Mouse (Mus musculus) MEL (cell line): ENCODE results near the gene Olfr1023. TPM values are rescaled to one million over a fixed set of nuclear protein-coding genes. Genes with fewer than 3 reads are reported as not detected.

Experiments used
- DNase-seq: peaks from one replicate; pipeline ENCODE4 v3.0.0; 2011; ENCODE audit warnings: low read depth, low spot score
- H3K27ac ChIP-seq: 2 replicates; pipeline ENCODE4 v1.5.1; 2012; ENCODE audit warnings: low read depth, mild to moderate bottlenecking, control low read depth, low read length, moderate library complexity; ENCODE audit not compliant: control insufficient read depth
- H3K27me3 ChIP-seq, 2 experiments: fragments of 150-350 bp in 1 of 2; sonication (generic) in 1 of 2; 2 replicates each; pipeline ENCODE4 v1.6.1; 2012; ENCODE audit warnings: low read length in 2 of 2, mild to moderate bottlenecking in 2 of 2, improper control_type of control experiment in 1 of 2, moderate library complexity in 1 of 2; ENCODE audit not compliant: insufficient read depth in 2 of 2, control insufficient read depth in 1 of 2
- H3K36me3 ChIP-seq, 2 experiments: 2 replicates each; pipeline ENCODE4 v1.6.1; 2012 to 2014; ENCODE audit warnings: low read length in 2 of 2, improper control_type of control experiment in 1 of 2, inconsistent platforms in 1 of 2, mild to moderate bottlenecking in 1 of 2; ENCODE audit not compliant: insufficient read depth in 2 of 2, control insufficient read depth in 1 of 2
- H3K4me1 ChIP-seq, 2 experiments: fragments of 150-350 bp in 1 of 2; sonication (generic) in 1 of 2; 2 replicates each; pipeline ENCODE4 v1.6.1; 2012; ENCODE audit warnings: low read length in 2 of 2, improper control_type of control experiment in 1 of 2, mild to moderate bottlenecking in 1 of 2; ENCODE audit not compliant: insufficient read depth in 2 of 2, control insufficient read depth in 1 of 2
- H3K4me3 ChIP-seq, 2 experiments: fragments of 150-350 bp in 1 of 2; sonication (generic) in 1 of 2; 2 replicates each; pipeline ENCODE4 v1.5.1; 2012; ENCODE audit warnings: low read depth in 2 of 2, low read length in 2 of 2, mild to moderate bottlenecking in 2 of 2, moderate library complexity in 2 of 2, control low read depth in 1 of 2, improper control_type of control experiment in 1 of 2; ENCODE audit not compliant: control insufficient read depth in 1 of 2, insufficient read depth in 1 of 2
- H3K79me2 ChIP-seq: 2 replicates; pipeline ENCODE4 v1.6.1; 2012; ENCODE audit warnings: mild to moderate bottlenecking, low read length, moderate library complexity; ENCODE audit not compliant: control insufficient read depth, poor library complexity, insufficient read depth
- H3K9ac ChIP-seq: 2 replicates; pipeline ENCODE4 v1.6.1; 2012; ENCODE audit warnings: low read depth, mild to moderate bottlenecking, control low read depth, low read length, moderate library complexity; ENCODE audit not compliant: control insufficient read depth, poor library complexity, severe bottlenecking
- H3K9me3 ChIP-seq: fragments of 150-350 bp; sonication (generic); replicated peaks from 2 replicates; pipeline ENCODE4 v1.6.1; 2012; ENCODE audit warnings: mild to moderate bottlenecking, low read length, improper control_type of control experiment, moderate library complexity; ENCODE audit not compliant: insufficient read depth
- CTCF ChIP-seq, 3 experiments: IDR thresholded peaks in 2 of 3; conservative IDR thresholded peaks in 1 of 3; 2 replicates each; pipeline ENCODE4 v1.5.1; 2011 to 2012; ENCODE audit warnings: low read length in 3 of 3, low read depth in 2 of 3, mild to moderate bottlenecking in 2 of 3, improper control_type of control experiment in 1 of 3, inconsistent platforms in 1 of 3, mixed read lengths in 1 of 3, moderate library complexity in 1 of 3; ENCODE audit not compliant: control insufficient read depth in 1 of 3, insufficient read depth in 1 of 3, poor library complexity in 1 of 3, severe bottlenecking in 1 of 3
- ELF1 ChIP-seq: IDR thresholded peaks from 2 replicates; pipeline ENCODE4 v1.6.1; 2014; ENCODE audit warnings: low read depth, mild to moderate bottlenecking, inconsistent platforms, low read length, improper control_type of control experiment, moderate library complexity
- GABPA ChIP-seq: IDR thresholded peaks from 2 replicates; pipeline ENCODE4 v1.6.1; 2012; ENCODE audit warnings: low read depth, mild to moderate bottlenecking, inconsistent platforms, low read length, improper control_type of control experiment, moderate library complexity
- GATA1 ChIP-seq: IDR thresholded peaks from 2 replicates; pipeline ENCODE4 v1.6.1; 2011; ENCODE audit warnings: low read depth, low read length, improper control_type of control experiment
- HCFC1 ChIP-seq: IDR thresholded peaks from 2 replicates; pipeline ENCODE4 v1.6.1; 2012; ENCODE audit warnings: low read depth, mild to moderate bottlenecking, inconsistent platforms, low read length, improper control_type of control experiment, moderate library complexity
- JUND ChIP-seq: IDR thresholded peaks from 2 replicates; pipeline ENCODE4 v1.6.1; 2011; ENCODE audit warnings: low read depth, mild to moderate bottlenecking, improper control_type of control experiment, low read length
- MYC ChIP-seq: IDR thresholded peaks from 2 replicates; pipeline ENCODE4 v1.6.1; 2011; ENCODE audit warnings: low read depth, mild to moderate bottlenecking, low read length, improper control_type of control experiment, moderate library complexity
- POLR2A ChIP-seq, 2 experiments: IDR thresholded peaks; 2 replicates each; pipeline ENCODE4 v1.6.1; 2011 to 2012; ENCODE audit warnings: low read length in 2 of 2, mild to moderate bottlenecking in 2 of 2, control low read depth in 1 of 2, improper control_type of control experiment in 1 of 2, low read depth in 1 of 2, moderate library complexity in 1 of 2; ENCODE audit not compliant: control insufficient read depth in 1 of 2, insufficient read depth in 1 of 2, poor library complexity in 1 of 2
- POLR2AphosphoS2 ChIP-seq: IDR thresholded peaks from 2 replicates; pipeline ENCODE4 v1.6.1; 2011; ENCODE audit warnings: low read length, improper control_type of control experiment
- POLR2AphosphoS5 ChIP-seq: IDR thresholded peaks from 2 replicates; pipeline ENCODE4 v1.6.1; 2012; ENCODE audit warnings: low read depth, borderline replicate concordance, mild to moderate bottlenecking, inconsistent platforms, low read length, moderate library complexity, mixed read lengths
- RAD21 ChIP-seq: IDR thresholded peaks from 2 replicates; pipeline ENCODE4 v1.6.1; 2011; ENCODE audit warnings: mild to moderate bottlenecking, low read depth, low read length, improper control_type of control experiment
- TAL1 ChIP-seq: IDR thresholded peaks from 2 replicates; pipeline ENCODE4 v1.6.1; 2012; ENCODE audit warnings: mild to moderate bottlenecking, inconsistent platforms, low read length, moderate library complexity, mixed read lengths
- TBP ChIP-seq: IDR thresholded peaks from 2 replicates; pipeline ENCODE4 v1.8.0; 2011; ENCODE audit warnings: low read depth, low read length, improper control_type of control experiment
- TCF12 ChIP-seq: IDR thresholded peaks from 2 replicates; pipeline ENCODE4 v1.6.1; 2014; ENCODE audit warnings: low read depth, mild to moderate bottlenecking, inconsistent platforms, low read length, improper control_type of control experiment, moderate library complexity
- USF1 ChIP-seq: IDR thresholded peaks from 2 replicates; pipeline ENCODE4 v1.6.1; 2014; ENCODE audit warnings: low read depth, mild to moderate bottlenecking, inconsistent platforms, low read length, improper control_type of control experiment, moderate library complexity
- ZC3H11A ChIP-seq: IDR thresholded peaks from 2 replicates; pipeline ENCODE4 v1.6.1; 2012; ENCODE audit warnings: low read depth, mild to moderate bottlenecking, inconsistent platforms, low read length, improper control_type of control experiment
- ZKSCAN1 ChIP-seq: IDR thresholded peaks from 2 replicates; pipeline ENCODE4 v1.6.1; 2012; ENCODE audit warnings: low read depth, mild to moderate bottlenecking, inconsistent platforms, low read length, improper control_type of control experiment, moderate library complexity
- polyA plus RNA-seq, 2 experiments: library from polyadenylated mRNA; stranded (reverse) in 1 of 2; unstranded in 1 of 2; fragments of >175 nt in 1 of 2; fragments of >200 nt in 1 of 2; gene quantifications; 2 replicates each; pipeline versions ENCODE4 v1.2.1 to v1.2.4; 2012; ENCODE audit warnings: low replicate concordance in 2 of 2, low read depth in 1 of 2; ENCODE audit not compliant: insufficient read length in 2 of 2, insufficient read depth in 1 of 2, missing spikeins in 1 of 2
- total RNA-seq: library from RNA; depleted of rRNA; stranded (reverse); fragments of 300-350 nt; gene quantifications from 2 replicates; pipeline ENCODE4 v1.2.3, GENCODE M21; 2012

Olfr1023 gene
- total and polyA plus RNA-seq, 3 experiments, result not detected

DNA sequence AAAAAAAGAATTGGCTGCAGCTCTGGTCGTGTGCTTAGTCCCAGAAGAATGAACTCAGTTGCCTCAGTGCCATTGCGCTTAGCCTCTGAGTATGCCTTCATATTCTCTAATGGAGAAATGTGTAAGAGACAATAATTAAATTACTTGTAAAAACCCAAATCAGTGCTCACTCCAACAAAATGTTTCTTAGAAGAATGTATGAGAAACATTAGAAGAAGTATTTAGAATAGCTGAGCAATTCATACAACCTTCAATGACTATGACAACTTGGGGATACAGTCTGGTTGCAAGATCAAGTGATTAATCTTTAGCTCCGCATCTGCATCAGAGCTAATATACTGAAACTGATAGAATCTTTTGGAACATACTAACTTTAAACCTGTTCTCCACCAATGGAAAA is 19.5 kb downstream of the Olfr1023 start, which contains the start of gene Olfr1024:
Olfr1024 (minus strand) TSS at position 101 of the 400 bp plus-strand sequence.
- Histone ChIP-seq H3K79me2 (no peaks in the 10 kb centered on the region), H3K4me1 (no peaks in the 10 kb centered on the region), H3K27ac (no peak within 1 kb of the TSS), H3K4me3 (no peak within 1 kb of the TSS), H3K36me3 (no peaks in the 10 kb centered on the region), H3K9ac (no peak within 1 kb of the TSS), H3K9me3 (no peaks in the 10 kb centered on the region), H3K27me3 (no peaks in the 10 kb centered on the region)
- TF ChIP-seq POLR2AphosphoS5 (no peak), RAD21 (no peak), TBP (no peak), MYC (no peak), HCFC1 (no peak), CTCF (IDR thresholded peaks at IDR 0.05 in 2 of 3, conservative IDR thresholded peaks at IDR 0.05 in 1 of 3; ENCODE audit: control insufficient read depth in 1 of 3, insufficient read depth in 1 of 3, low read depth in 2 of 3, low read length in 3 of 3, poor library complexity in 1 of 3, severe bottlenecking in 1 of 3) (no peak), GATA1 (no peak), TAL1 (no peak), JUND (no peak), USF1 (no peak)
- DNase-seq, result no peak

DNA sequence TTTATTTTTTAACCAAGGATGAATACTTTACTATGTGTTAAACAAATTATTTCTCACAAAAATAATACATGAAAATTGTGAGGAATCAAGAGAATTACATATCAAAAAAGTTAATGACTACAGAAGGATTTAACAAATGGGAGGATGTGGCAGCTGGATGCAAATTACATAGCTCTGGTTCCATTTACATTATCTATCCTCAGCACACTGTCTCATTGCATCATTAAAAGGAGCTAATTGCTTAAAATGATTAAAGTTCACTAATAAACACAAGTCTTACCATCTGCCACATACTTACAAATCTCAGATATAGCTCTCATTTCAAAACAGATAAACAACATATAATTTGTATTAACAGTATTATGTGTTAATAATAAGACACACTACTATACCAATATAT is 27.8 kb downstream of the Olfr1023 start:
- no peak for DNase-seq
- H3K4me3 ChIP-seq, result no peak overlapping the region
- TF ChIP-seq RAD21 (no peak), ELF1 (no peak), GATA1 (no peak), POLR2A (IDR thresholded peaks at IDR 0.05; ENCODE audit: control insufficient read depth in 1 of 2, insufficient read depth in 1 of 2, low read depth in 1 of 2, low read length in 2 of 2, poor library complexity in 1 of 2) (no peak), USF1 (no peak)
- H3K79me2 ChIP-seq, result no peaks in the 10 kb centered on the region
- no peaks in the 10 kb centered on the region for H3K9me3 ChIP-seq
- no peaks in the 10 kb centered on the region for H3K27me3 ChIP-seq
- H3K36me3 ChIP-seq, result no peaks in the 10 kb centered on the region
- no peak overlapping the region for H3K27ac ChIP-seq
- H3K9ac ChIP-seq, result no peak overlapping the region
- H3K4me1 ChIP-seq, result no peaks in the 10 kb centered on the region

DNA sequence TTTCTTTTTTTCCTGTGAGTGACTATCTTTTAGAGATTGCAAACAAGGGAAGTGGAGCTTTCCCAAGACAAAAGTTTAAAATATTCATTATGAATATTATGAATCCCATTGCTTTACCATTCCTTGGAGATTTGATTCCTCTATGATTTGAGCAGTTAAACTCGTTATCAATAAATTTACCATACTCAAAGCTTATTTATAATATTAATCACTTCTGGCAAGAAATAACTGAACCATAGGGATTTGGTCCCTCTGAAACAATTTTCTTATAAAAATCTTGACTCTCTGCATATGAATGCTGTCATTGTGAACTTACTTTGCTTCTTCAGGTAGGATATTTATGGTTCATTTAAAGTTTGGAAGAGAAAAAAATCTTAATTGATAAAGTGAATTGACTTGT is 29.5 kb downstream of the Olfr1023 start, which contains the start of gene Olfr1025-ps1:
Olfr1025-ps1 (plus strand) TSS at position 301 of the 400 bp plus-strand sequence.
- H3K9ac ChIP-seq, result no peak within 1 kb of the TSS
- DNase-seq, result no peak
- no peak within 1 kb of the TSS for H3K27ac ChIP-seq
- H3K9me3 ChIP-seq, result no peaks in the 10 kb centered on the region
- no peaks in the 10 kb centered on the region for H3K27me3 ChIP-seq
- no peak within 1 kb of the TSS for H3K4me3 ChIP-seq
- no peaks in the 10 kb centered on the region for H3K4me1 ChIP-seq
- TF ChIP-seq ZKSCAN1, result no peak
- TF ChIP-seq TCF12, result no peak
- TF ChIP-seq POLR2AphosphoS5, result no peak
- no peak for TF ChIP-seq GABPA
- TF ChIP-seq POLR2AphosphoS2, result no peak
- no peak for TF ChIP-seq ZC3H11A
- no peaks in the 10 kb centered on the region for H3K79me2 ChIP-seq
- no peaks in the 10 kb centered on the region for H3K36me3 ChIP-seq
